Comparison of ENCODE assay signal across 9 mouse cellular contexts in the genomic region with DNA sequence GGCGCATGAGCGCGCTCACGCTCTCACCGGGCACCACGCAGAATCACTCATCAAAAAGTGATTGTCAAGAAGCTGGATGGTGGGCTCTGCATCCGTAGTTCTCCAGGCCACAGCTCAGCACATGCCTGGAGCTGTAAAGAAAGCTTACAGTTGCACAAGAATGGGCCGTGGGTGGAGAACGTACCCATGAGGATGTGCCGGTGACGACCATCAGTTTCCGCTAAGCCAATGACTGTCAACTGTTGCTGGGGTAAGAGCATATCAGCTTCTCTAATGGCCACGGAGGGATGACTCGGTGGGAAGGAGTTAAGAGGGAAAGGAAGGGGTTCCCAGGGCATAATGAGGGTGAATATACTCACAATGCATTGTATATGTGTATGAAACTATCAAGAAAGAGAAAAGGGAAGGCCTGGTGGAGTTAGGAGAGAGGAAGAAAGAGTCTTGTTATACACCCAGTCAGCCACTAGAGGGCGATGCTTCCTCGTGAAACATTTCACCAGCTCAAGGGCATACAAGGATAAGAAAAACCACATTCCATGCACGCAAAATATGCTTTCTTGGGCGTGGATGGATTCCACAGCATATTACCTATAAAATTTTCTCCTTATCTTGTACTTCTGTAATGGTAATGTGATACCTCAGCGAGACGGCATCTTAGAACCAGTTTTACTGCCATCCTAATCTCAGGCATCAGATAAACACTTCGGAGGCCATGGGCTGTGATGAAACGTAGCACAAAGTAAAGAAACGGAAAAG. TPM values are rescaled to one million over a fixed set of nuclear protein-coding genes. Genes with fewer than 3 reads are reported as not detected.
A peak's percentile ranks its signal among the peaks of the same experiment; 100 is the strongest.
DNase-seq lines count a peak whose midpoint lies in the region; ATAC-seq lines count a peak whose summit lies in the region.
"Had no signal": no experiment of that assay in that cellular context is flagged by ENCODE, and none has a peak within 500 bp of the region (broad histone marks: within the 10 kb centered on the region; RNA-seq: fewer than 3 reads in every experiment).

No protein-coding gene starts in this region.

- no peaks in the 10 kb centered on the region for H3K4me1 ChIP-seq in forebrain, embryonic 11.5 days (replicated peaks; ENCODE audit: control insufficient read depth, insufficient read depth, low read length)
- H3K4me1 ChIP-seq in forebrain, embryonic 12.5 days: peaks cover 8% of the 10 kb centered on the region; the same call in 1 of the 2 replicates

- no peak overlapping the region for H3K27ac ChIP-seq in forebrain, embryonic 11.5 days (ENCODE audit: low read depth, low read length)
- H3K27ac ChIP-seq in forebrain, embryonic 12.5 days: no peak overlapping the region
- H3K27ac ChIP-seq: macrophage had no signal

- no peak overlapping the region for H3K4me3 ChIP-seq in forebrain, embryonic 11.5 days (ENCODE audit: low read depth, low read length)
- H3K4me3 ChIP-seq in forebrain, embryonic 12.5 days (replicated peaks): no peak overlapping the region

- WGBS in forebrain, embryonic 11.5 days: 59% methylated on average over 23 of the region's 23 CpGs
- 65% methylated on average over 23 of the region's 23 CpGs for WGBS in forebrain, embryonic 12.5 days

- no peak for ATAC-seq in forebrain, embryonic 11.5 days (replicated peaks; ENCODE audit: low FRiP score)
- no peak for ATAC-seq in forebrain, embryonic 12.5 days (ENCODE audit: low FRiP score)
- peak; percentile 87 for ATAC-seq in common myeloid progenitor, adult 5-6 weeks (replicated peaks; ENCODE audit: low read depth, poor library complexity, severe bottlenecking)

- no peaks in the 10 kb centered on the region for H3K36me3 ChIP-seq in forebrain, embryonic 11.5 days (ENCODE audit: control insufficient read depth, insufficient read depth, low read length)
- H3K36me3 ChIP-seq in forebrain, embryonic 12.5 days (replicated peaks): no peaks in the 10 kb centered on the region

- H3K9ac ChIP-seq in forebrain, embryonic 11.5 days (ENCODE audit: low read length): no peak overlapping the region
- no peak overlapping the region for H3K9ac ChIP-seq in forebrain, embryonic 12.5 days

- intact Hi-C loops in heart, postnatal 10 days (cut with DNase I): loop anchor here (10.0 kb wide), 1 partner anchor 291 kb away; the partner anchor contains the start of gene Dixdc1

- H3K27me3 ChIP-seq in forebrain, embryonic 11.5 days (ENCODE audit: control insufficient read depth, insufficient read depth, low read length): no peaks in the 10 kb centered on the region
- H3K27me3 ChIP-seq in forebrain, embryonic 12.5 days: peaks cover 5% of the 10 kb centered on the region; the same call in 1 of the 2 replicates

- H3K9me3 ChIP-seq in forebrain, embryonic 11.5 days (ENCODE audit: control insufficient read depth, low read length): no peaks in the 10 kb centered on the region
- H3K9me3 ChIP-seq in forebrain, embryonic 12.5 days: no peaks in the 10 kb centered on the region

- DNase-seq in forebrain, embryonic 11.5 days (ENCODE audit: low spot score): peak; percentile 69
- peak; percentile 77 for DNase-seq in R1 (ENCODE audit: low read depth, low spot score)
- peak; percentile 64 to 82 for DNase-seq in heart, postnatal 10 days
- DNase-seq in layer of hippocampus, adult 9-11 months: peak; percentile 27
- peak; percentile 67 for DNase-seq in lung, postnatal 25 days (ENCODE audit: low spot score)
- DNase-seq in right cerebral cortex, postnatal 25 days: peak; percentile 47

- H3K4me2 ChIP-seq in forebrain, embryonic 11.5 days (ENCODE audit: low read depth, low read length, severe bottlenecking): no peak overlapping the region
- no peak overlapping the region for H3K4me2 ChIP-seq in forebrain, embryonic 12.5 days

RNA-seq across cellular contexts. Expression of gene Plet1, which starts 50.4 kb away (rescaled TPM):
- 0.21 TPM in 1 of 2 replicates, not detected in the other for polyA plus RNA-seq in forebrain, embryonic 11.5 days (2014; fragmentation: Nextera tagmentation; extraction: Ambion mirVana)
- 0.36 TPM in 1 of 2 replicates, not detected in the other for polyA plus RNA-seq in forebrain, embryonic 12.5 days (2016; fragmentation: Nextera tagmentation; extraction: Ambion mirVana)
- total RNA-seq in common myeloid progenitor, adult 5-6 weeks (2017): not detected in 2 replicates
- 1 to 10 TPM; 1.2 to 2.6 TPM for total RNA-seq in heart, postnatal 10 days (2021)
- polyA plus RNA-seq: macrophage had no signal

Comparison
In these comparisons a context has a peak if more than half of its experiments do, and no peak if none do; other contexts are left out.
1. DNase-seq: peak in every context shown above with its lines; median percentile 77 in R1; 73 in heart, postnatal 10 days; 69 in forebrain, embryonic 11.5 days; 67 in lung, postnatal 25 days; 47 in right cerebral cortex, postnatal 25 days; 27 in layer of hippocampus, adult 9-11 months.